Mouse (Mus musculus) small intestine, adult 2 months (tissue): ENCODE results near the gene Asic2.

Experiments
- CTCF ChIP-seq: fragments of 200-500 bp; IDR thresholded peaks from 2 replicates; pipeline ENCODE4 v1.5.1; 2012; ENCODE audit warnings: low read depth, mild to moderate bottlenecking, control low read depth, inconsistent platforms, low read length, moderate library complexity, mixed read lengths; ENCODE audit not compliant: insufficient replicate concordance, insufficient read length; ENCODE audit errors: extremely low read depth
- POLR2A ChIP-seq: fragments of 200-500 bp; IDR thresholded peaks from 2 replicates; pipeline ENCODE4 v1.6.1; 2012; ENCODE audit warnings: low read depth, mild to moderate bottlenecking, control low read depth, inconsistent platforms, low read length, moderate library complexity

- no peak for TF ChIP-seq CTCF
- TF ChIP-seq POLR2A, result no peak
Measured at GRCm38 (mm10) chr11:81511401-81511800, 456.9 kb downstream of the Asic2 start.
